Mouse (Mus musculus) erythroblast, embryonic 14.5 days (primary cell): ENCODE data around the gene Cck. TPM values are rescaled to one million over a fixed set of nuclear protein-coding genes. Genes with fewer than 3 reads are reported as not detected.
"Not testable (repeated sequence)": the region's sequence is repeated elsewhere in the genome, so short reads cannot be mapped to it uniquely, and the experiment has no call there.

ENCODE experiments used
- H3K27me3 ChIP-seq: 2 replicates; pipeline ENCODE4 v1.6.1; 2012; ENCODE audit warnings: inconsistent platforms; ENCODE audit not compliant: control insufficient read depth
- H3K36me3 ChIP-seq: 2 replicates; pipeline ENCODE4 v1.6.1; 2012; ENCODE audit warnings: mild to moderate bottlenecking, inconsistent platforms; ENCODE audit not compliant: control insufficient read depth
- H3K4me1 ChIP-seq: 2 replicates; pipeline ENCODE4 v1.6.1; 2012; ENCODE audit warnings: inconsistent platforms; ENCODE audit not compliant: control insufficient read depth
- H3K4me3 ChIP-seq: replicated peaks from 2 replicates; pipeline ENCODE3; 2012; ENCODE audit warnings: moderate library complexity, mild to moderate bottlenecking, inconsistent platforms
- H3K9me3 ChIP-seq: 2 replicates; pipeline ENCODE4 v1.6.1; 2012; ENCODE audit warnings: low read length, inconsistent platforms, mixed read lengths; ENCODE audit not compliant: control insufficient read depth
- GATA1 ChIP-seq: IDR thresholded peaks from 2 replicates; pipeline ENCODE4 v1.6.1; 2012; ENCODE audit warnings: low read length, inconsistent platforms, mixed read lengths
- TAL1 ChIP-seq: IDR thresholded peaks from 3 replicates; pipeline ENCODE4 v1.6.1; 2012; ENCODE audit warnings: low read length, inconsistent platforms, mixed read lengths
- polyA plus RNA-seq: library from polyadenylated mRNA; stranded (reverse); fragments of >175 nt; gene quantifications from 2 replicates; pipeline ENCODE4 v1.2.3, GENCODE M21; 2012

The Cck gene
- polyA plus RNA-seq, 1 experiment, result not detected

DNA sequence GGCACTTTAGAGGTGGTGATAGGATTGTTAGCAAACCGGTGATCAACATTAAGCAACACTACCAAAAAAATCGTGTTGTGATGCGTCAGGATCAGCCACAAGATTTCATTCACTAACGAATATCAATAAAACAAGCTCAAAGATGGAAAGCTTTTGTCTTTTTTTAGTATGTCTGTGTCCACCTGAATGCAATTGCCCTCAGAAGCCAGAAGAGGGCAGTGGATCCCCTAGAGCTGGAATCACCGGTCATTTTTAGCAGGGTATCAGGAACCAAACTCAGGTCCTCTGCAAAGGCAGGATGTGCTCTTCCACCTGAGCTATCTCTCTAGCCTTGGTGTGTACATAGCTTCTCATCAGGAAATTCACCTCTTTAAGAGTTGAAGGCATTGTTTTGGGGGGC is 20.7 kb downstream of the Cck start:
- Histone ChIP-seq H3K27me3 (no peaks in the 10 kb centered on the region), H3K36me3 (no peaks in the 10 kb centered on the region; the same call in 1 of the 2 replicates), H3K9me3 (no peaks in the 10 kb centered on the region), H3K4me3 (no peak overlapping the region), H3K4me1 (peaks cover 6% of the 10 kb centered on the region; the same call in 1 of the 2 replicates)
- TF ChIP-seq GATA1 (no peak), TAL1 (no peak)

DNA sequence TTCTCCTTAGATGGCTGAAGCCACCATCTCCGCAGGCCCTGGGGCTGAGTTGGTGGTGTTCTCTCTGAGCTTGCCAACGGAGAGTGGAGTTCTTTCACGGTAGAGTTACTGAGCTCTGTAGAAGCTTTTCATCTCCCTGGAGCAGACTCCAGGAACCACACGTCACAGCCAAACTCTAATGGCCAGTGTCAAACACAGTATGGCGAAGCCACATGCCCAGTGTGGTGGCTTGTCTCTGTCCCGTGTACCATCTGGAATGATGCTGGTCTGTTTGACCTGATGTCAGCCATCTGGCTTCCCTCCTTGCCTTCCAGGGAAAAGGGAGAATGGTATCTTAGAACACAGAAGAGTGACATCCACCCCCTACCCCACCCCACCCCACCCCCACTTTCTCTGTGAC is 25.8 kb downstream of the Cck start:
- H3K36me3 ChIP-seq, result no peaks in the 10 kb centered on the region; the same call in 1 of the 2 replicates
- H3K27me3 ChIP-seq, result no peaks in the 10 kb centered on the region
- no peak overlapping the region for H3K4me3 ChIP-seq
- no peaks in the 10 kb centered on the region for H3K9me3 ChIP-seq
- TF ChIP-seq GATA1, result no peak
- TF ChIP-seq TAL1, result no peak
- no peaks in the 10 kb centered on the region for H3K4me1 ChIP-seq

DNA sequence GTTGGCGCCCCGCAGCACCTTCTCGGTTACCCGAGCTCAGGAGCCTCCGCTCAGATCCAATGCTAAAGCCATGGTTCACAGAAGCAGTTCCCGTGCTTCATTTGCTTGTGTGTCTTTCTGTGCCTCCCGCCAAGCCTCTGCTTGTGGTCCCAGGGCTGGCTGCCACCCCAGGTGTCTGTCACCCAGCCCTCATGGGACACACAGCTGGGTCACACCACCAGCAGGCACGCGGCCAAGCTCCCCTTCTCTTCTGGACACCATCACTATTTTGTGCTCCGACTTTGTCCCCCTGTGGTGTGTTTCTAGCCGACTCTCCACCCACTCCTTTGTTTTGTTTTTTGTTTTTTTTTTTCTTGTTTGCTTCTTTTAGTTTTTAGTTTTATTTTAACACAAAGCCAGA is 28.0 kb downstream of the Cck start:
- Histone ChIP-seq H3K9me3 (no peaks in the 10 kb centered on the region), H3K27me3 (no peaks in the 10 kb centered on the region), H3K36me3 (peaks cover 3% of the 10 kb centered on the region; the same call in 1 of the 2 replicates), H3K4me3 (no peak overlapping the region), H3K4me1 (no peaks in the 10 kb centered on the region)
- TF ChIP-seq TAL1, result no peak

DNA sequence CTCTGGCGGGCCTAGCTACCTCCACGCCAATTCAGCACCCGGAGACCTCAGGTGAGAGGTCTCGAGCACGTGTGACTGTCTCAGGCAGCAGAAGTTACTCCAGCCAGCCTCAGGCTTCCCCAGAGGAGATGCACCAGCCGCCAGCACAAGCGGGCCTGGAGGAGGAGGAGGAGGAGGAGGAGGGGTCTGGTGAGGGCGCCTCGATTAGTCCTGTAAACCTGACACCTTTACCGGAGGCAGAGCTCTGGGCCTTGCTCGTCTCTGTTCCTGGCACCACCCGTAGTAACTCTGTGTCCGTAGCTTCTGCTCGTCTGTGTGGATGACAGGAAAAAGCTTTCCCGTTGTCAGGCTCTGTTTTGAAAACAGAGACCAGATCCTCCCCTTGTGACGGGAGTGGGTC is 35.0 kb downstream of the Cck start:
- peaks cover 21% of the 10 kb centered on the region for H3K4me1 ChIP-seq
- no peak overlapping the region for H3K4me3 ChIP-seq
- no peaks in the 10 kb centered on the region for H3K9me3 ChIP-seq
- TF ChIP-seq TAL1 (no peak), GATA1 (no peak)
- H3K36me3 ChIP-seq, result peaks cover 36% of the 10 kb centered on the region
- H3K27me3 ChIP-seq, result no peaks in the 10 kb centered on the region

DNA sequence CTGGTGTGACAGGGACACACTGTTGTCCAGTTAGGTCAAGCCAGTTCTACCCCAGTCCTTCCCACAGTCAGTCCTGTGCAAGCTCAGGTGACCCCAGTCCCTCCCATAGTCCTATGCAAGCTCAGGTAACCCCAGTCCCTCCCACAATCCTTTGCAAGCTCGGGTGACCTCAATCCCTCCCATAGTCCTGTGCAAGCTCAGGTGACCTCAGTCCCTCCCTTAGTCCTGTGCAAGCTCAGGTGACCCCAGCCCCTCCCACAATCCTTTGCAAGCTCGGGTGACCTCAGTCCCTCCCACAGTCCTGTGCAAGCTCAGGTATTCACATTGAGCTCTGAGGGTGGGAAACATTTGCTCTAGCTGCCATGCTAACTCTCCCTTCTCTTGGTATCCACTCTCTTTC is 35.5 kb downstream of the Cck start:
- Histone ChIP-seq H3K36me3 (peaks cover 39% of the 10 kb centered on the region), H3K4me1 (peaks cover 23% of the 10 kb centered on the region), H3K27me3 (no peaks in the 10 kb centered on the region)

DNA sequence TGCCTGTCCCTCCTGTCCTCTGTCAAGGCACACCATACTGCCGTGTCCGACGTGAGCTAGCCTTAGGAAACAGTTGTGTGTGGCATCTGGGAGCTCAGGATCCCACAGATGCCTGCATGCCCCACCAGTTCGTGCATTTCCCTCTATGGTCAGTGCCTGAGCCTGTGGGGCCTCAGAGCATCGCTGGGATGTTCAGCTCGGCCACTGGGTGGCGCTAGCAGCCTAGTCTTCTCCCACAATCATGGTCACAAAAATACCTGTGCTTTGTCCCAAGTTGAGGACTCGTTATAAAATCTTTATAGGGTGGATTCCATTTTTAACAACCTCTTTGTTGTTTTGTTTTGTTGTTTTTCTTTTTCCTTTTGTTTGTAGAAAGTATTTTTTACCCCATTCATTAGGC is 37.0 kb downstream of the Cck start:
- Histone ChIP-seq H3K36me3 (peaks cover 54% of the 10 kb centered on the region), H3K9me3 (peaks cover 10% of the 10 kb centered on the region), H3K27me3 (no peaks in the 10 kb centered on the region), H3K4me3 (no peak overlapping the region), H3K4me1 (peaks cover 29% of the 10 kb centered on the region)
- TF ChIP-seq TAL1 (no peak), GATA1 (no peak)

More for the DNA sequence above, 35.5 kb downstream of the Cck start:
- H3K9me3 ChIP-seq, result no peaks in the 10 kb centered on the region
- no peak overlapping the region for H3K4me3 ChIP-seq
- TF ChIP-seq TAL1 (no peak), GATA1 (no peak)

DNA sequence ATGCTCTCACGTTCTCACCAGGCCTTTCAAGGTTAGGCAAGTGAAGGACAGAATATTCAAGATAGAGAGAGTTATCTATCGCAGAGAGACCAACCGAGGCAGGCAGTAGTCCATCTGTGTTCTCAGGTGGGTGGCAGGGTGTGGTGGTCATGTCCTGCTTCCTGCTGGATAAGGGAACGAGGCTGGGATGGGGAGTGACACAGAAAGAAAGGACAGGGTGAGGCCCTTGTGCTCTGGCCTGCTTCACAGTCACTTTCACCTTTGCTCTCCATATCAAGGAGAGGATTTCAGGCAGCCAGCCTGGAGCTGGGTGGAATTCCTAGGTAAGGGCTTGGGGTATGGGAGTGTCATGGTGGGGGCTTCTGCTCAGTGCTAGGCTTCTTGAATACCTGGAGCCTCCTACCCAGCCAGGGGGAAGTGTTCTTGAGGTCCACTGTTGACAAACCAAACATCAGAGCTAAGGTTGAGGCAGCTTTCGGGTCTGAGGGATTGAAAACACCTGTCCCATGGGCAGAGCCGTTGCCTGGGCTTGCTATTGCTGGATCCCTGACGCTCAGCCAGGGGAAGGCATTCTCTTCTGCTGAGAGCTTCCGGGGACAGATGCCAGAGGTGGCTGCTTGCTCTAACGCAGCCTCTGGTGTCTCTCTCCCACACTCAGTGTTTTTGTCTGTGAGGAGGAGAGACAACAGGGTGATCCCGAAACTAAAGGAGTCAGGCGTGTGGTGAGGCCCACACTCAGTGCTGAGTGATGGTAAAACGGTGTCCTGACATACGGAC is 38.6 kb downstream of the Cck start:
- H3K36me3 ChIP-seq, result peaks cover 64% of the 10 kb centered on the region
- no peaks in the 10 kb centered on the region for H3K27me3 ChIP-seq
- H3K9me3 ChIP-seq, result peaks cover 22% of the 10 kb centered on the region
- peaks cover 44% of the 10 kb centered on the region for H3K4me1 ChIP-seq
- TF ChIP-seq TAL1 (no peak), GATA1 (no peak)
- no peak overlapping the region for H3K4me3 ChIP-seq

DNA sequence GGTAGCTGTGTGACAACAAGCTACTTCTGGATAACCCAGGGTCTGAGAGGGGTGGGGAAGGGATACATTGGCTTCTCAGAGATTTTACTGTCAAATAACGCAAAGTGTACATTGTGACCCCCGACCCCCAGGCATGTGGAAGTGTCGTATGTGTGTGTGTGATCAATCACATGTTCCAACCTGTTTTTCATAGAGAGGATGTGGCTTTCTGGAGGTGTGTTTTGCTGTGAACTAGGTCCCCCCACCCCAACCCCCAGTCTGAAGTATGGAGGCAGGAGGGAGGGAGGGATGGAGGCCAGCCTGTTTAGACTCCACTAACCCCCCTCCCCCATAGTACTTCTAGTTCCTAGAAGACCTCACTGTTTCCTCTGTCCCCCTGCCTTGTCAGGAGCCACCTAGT is 40.6 kb downstream of the Cck start:
- TF ChIP-seq GATA1, result no peak
- TF ChIP-seq TAL1, result no peak
- H3K36me3 ChIP-seq, result peaks cover 71% of the 10 kb centered on the region
- H3K4me3 ChIP-seq, result no peak overlapping the region
- peaks cover 61% of the 10 kb centered on the region for H3K4me1 ChIP-seq
- H3K27me3 ChIP-seq, result no peaks in the 10 kb centered on the region
- H3K9me3 ChIP-seq, result peaks cover 24% of the 10 kb centered on the region

DNA sequence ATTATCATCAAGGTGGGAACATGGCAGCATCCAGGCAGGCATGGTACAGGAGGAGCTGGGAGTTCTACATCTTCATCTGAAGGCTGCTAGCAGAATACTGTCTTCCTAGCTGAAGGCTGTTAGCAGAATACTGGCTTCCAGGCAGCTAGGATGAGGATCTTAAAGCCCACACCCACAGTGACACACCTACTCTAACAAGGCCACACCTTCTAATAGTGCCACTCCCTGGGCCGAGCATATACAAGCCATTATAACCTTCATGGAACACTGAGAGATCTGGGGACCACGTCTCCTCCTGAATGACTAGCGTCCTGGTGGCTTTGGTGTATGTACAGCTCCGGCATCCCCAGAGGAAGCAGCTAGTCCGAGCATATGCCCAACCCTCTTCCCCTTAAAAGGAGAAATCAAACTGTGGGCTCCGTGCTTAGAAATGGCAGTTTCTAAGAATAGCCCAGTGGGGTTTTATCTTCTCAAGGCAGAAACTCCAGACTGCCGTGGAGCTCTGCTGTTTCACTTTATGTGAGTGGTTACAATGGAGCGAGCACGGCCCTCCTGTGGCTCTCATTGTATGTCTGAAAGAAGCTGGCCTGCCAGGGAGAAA is 43.1 kb downstream of the Cck start:
- H3K27me3 ChIP-seq, result not testable (repeated sequence)
- Histone ChIP-seq H3K4me3 (peak overlapping the region; percentile 61), H3K9me3 (peaks cover 24% of the 10 kb centered on the region), H3K4me1 (peaks cover 54% of the 10 kb centered on the region), H3K36me3 (peaks cover 81% of the 10 kb centered on the region)
